Mouse (Mus musculus) neural tube, embryonic 13.5 days (tissue): ENCODE data around the gene Wfdc1. TPM values are rescaled to one million over a fixed set of nuclear protein-coding genes. Genes with fewer than 3 reads are reported as not detected.

Experiments used
- ATAC-seq: fragments of 200-750 bp; cut with Nextera tagmentation; 2 replicates; pipeline ENCODE4 v1.8.0; 2017; ENCODE audit warnings: low read depth, mild to moderate bottlenecking, moderate TSS enrichment, moderate library complexity
- H3K27ac ChIP-seq: fragments of 300-500 bp; sonication (generic); replicated peaks from 2 replicates; pipeline ENCODE4 v1.5.1; 2015; ENCODE audit warnings: moderate library complexity, mild to moderate bottlenecking, inconsistent platforms
- H3K27me3 ChIP-seq: fragments of 300-500 bp; sonication (generic); 2 replicates; pipeline ENCODE4 v1.6.1; 2015; ENCODE audit warnings: mild to moderate bottlenecking, inconsistent platforms
- H3K36me3 ChIP-seq: fragments of 300-500 bp; sonication (generic); 2 replicates; pipeline ENCODE4 v1.6.1; 2015; ENCODE audit warnings: mild to moderate bottlenecking, inconsistent platforms
- H3K4me1 ChIP-seq: fragments of 300-500 bp; sonication (generic); replicated peaks from 2 replicates; pipeline ENCODE4 v1.6.1; 2015; ENCODE audit warnings: inconsistent platforms
- H3K4me2 ChIP-seq: fragments of 300-500 bp; sonication (generic); 2 replicates; pipeline ENCODE4 v1.6.1; 2015; ENCODE audit warnings: inconsistent platforms, mild to moderate bottlenecking, moderate library complexity
- H3K4me3 ChIP-seq: fragments of 300-500 bp; sonication (generic); 2 replicates; pipeline ENCODE4 v1.5.1; 2015; ENCODE audit warnings: mild to moderate bottlenecking, inconsistent platforms
- H3K9ac ChIP-seq: fragments of 300-500 bp; sonication (generic); 2 replicates; pipeline ENCODE4 v1.6.1; 2015; ENCODE audit warnings: moderate library complexity, mild to moderate bottlenecking, inconsistent platforms
- H3K9me3 ChIP-seq: fragments of 300-500 bp; sonication (generic); 2 replicates; pipeline ENCODE4 v1.6.1; 2016; ENCODE audit warnings: inconsistent platforms
- WGBS: fragments of 180-500 bp; shearing (Covaris S2); methylation state at CpG from one replicate; pipeline ENCODE4 v1.1.7; 2015; 5-methylcytosine and 5-hydroxymethylcytosine counted together
- polyA plus RNA-seq: library from polyadenylated mRNA; unstranded; fragments of >200 nt; fragmentation: Nextera tagmentation; extraction: Ambion mirVana; gene quantifications from 2 replicates; pipeline ENCODE4 v1.2.1, GENCODE M21; 2015

The Wfdc1 gene
- polyA plus RNA-seq, 1 experiment from 2014 or later = 3.4 TPM

GRCm38 (mm10) chr8:119642960-119643359 lies 23.2 kb upstream of the Wfdc1 start:
- Histone ChIP-seq H3K4me3 (no peak overlapping the region), H3K4me2 (no peak overlapping the region), H3K4me1 (peaks cover 26% of the 10 kb centered on the region), H3K9ac (no peak overlapping the region), H3K36me3 (no peaks in the 10 kb centered on the region), H3K27me3 (no peaks in the 10 kb centered on the region), H3K9me3 (no peaks in the 10 kb centered on the region), H3K27ac (no peak overlapping the region)
- ATAC-seq = no peak
- WGBS = 87% methylated on average over 1 of the region's 1 CpGs

GRCm38 (mm10) chr8:119644429-119644960 lies 21.7 kb upstream of the Wfdc1 start:
- 0 out of 2 replicates have a peak overlapping the region, but pooled peaks have one; percentile 1 for H3K4me2 ChIP-seq
- H3K9me3 ChIP-seq = no peaks in the 10 kb centered on the region
- no peaks in the 10 kb centered on the region for H3K27me3 ChIP-seq
- peaks cover 26% of the 10 kb centered on the region for H3K4me1 ChIP-seq
- no peaks in the 10 kb centered on the region for H3K36me3 ChIP-seq
- H3K9ac ChIP-seq = no peak overlapping the region
- no peak overlapping the region for H3K4me3 ChIP-seq
- peak; percentile 65 for ATAC-seq
- peak overlapping the region; percentile 81 for H3K27ac ChIP-seq
- 57% methylated on average over 17 of the region's 17 CpGs for WGBS

- Histone ChIP-seq H3K27ac (peak overlapping the region; percentile 81), H3K9me3 (no peaks in the 10 kb centered on the region), H3K4me1 (peaks cover 23% of the 10 kb centered on the region), H3K4me2 (peak overlapping the region; percentile 1; the same call in 1 of the 2 replicates), H3K9ac (no peak overlapping the region), H3K4me3 (no peak overlapping the region), H3K36me3 (no peaks in the 10 kb centered on the region), H3K27me3 (no peaks in the 10 kb centered on the region)
- 31% methylated on average over 18 of the region's 18 CpGs for WGBS
- peak; percentile 91 for ATAC-seq
These were observed 21.1 kb upstream of the Wfdc1 start for GRCm38 (mm10) chr8:119644981-119645597.

- Histone ChIP-seq H3K27ac (no peak overlapping the region), H3K27me3 (no peaks in the 10 kb centered on the region), H3K9ac (no peak overlapping the region), H3K36me3 (no peaks in the 10 kb centered on the region), H3K4me1 (peaks cover 22% of the 10 kb centered on the region), H3K9me3 (no peaks in the 10 kb centered on the region), H3K4me3 (no peak overlapping the region), H3K4me2 (no peak overlapping the region)
- 76% methylated on average over 3 of the region's 3 CpGs for WGBS
- ATAC-seq = no peak
These were observed 20.0 kb upstream of the Wfdc1 start for GRCm38 (mm10) chr8:119646197-119646596.

- H3K9me3 ChIP-seq = no peaks in the 10 kb centered on the region
- 87% methylated on average over 7 of the region's 7 CpGs for WGBS
- H3K4me3 ChIP-seq = no peak overlapping the region
- H3K4me2 ChIP-seq = no peak overlapping the region
- H3K9ac ChIP-seq = no peak overlapping the region
- H3K36me3 ChIP-seq = no peaks in the 10 kb centered on the region
- no peak for ATAC-seq
- no peak overlapping the region for H3K27ac ChIP-seq
- H3K27me3 ChIP-seq = no peaks in the 10 kb centered on the region
- peaks cover 22% of the 10 kb centered on the region for H3K4me1 ChIP-seq
These were observed 19.3 kb upstream of the Wfdc1 start for GRCm38 (mm10) chr8:119646846-119647245.

- Histone ChIP-seq H3K27me3 (no peaks in the 10 kb centered on the region), H3K4me1 (peaks cover 10% of the 10 kb centered on the region; the same call in 1 of the 2 replicates), H3K36me3 (no peaks in the 10 kb centered on the region), H3K9ac (no peak overlapping the region), H3K4me3 (no peak overlapping the region), H3K27ac (no peak overlapping the region), H3K9me3 (no peaks in the 10 kb centered on the region), H3K4me2 (no peak overlapping the region)
- no peak for ATAC-seq
- whole genome bisulfite sequencing = 70% methylated on average over 2 of the region's 2 CpGs
These were observed 14.8 kb upstream of the Wfdc1 start for GRCm38 (mm10) chr8:119651324-119651723.

- H3K4me2 ChIP-seq = no peak overlapping the region
- H3K9ac ChIP-seq = no peak overlapping the region
- no peaks in the 10 kb centered on the region for H3K36me3 ChIP-seq
- peaks cover 23% of the 10 kb centered on the region for H3K4me1 ChIP-seq
- H3K4me3 ChIP-seq = no peak overlapping the region
- H3K27me3 ChIP-seq = no peaks in the 10 kb centered on the region
- ATAC-seq = no peak
- no peaks in the 10 kb centered on the region for H3K9me3 ChIP-seq
- 68% methylated on average over 5 of the region's 5 CpGs for WGBS
- H3K27ac ChIP-seq = no peak overlapping the region
These were observed 9.3 kb upstream of the Wfdc1 start for GRCm38 (mm10) chr8:119656709-119657464.

GRCm38 (mm10) chr8:119661081-119661480 lies 5.1 kb upstream of the Wfdc1 start:
- 0 out of 2 replicates have a peak, but pooled peaks cover 3% of the 10 kb centered on the region for H3K27me3 ChIP-seq
- peak; percentile 44 for ATAC-seq

GRCm38 (mm10) chr8:119661892-119662291 lies 4.3 kb upstream of the Wfdc1 start:
- no peak overlapping the region for H3K4me3 ChIP-seq
- H3K9ac ChIP-seq = no peak overlapping the region
- H3K36me3 ChIP-seq = no peaks in the 10 kb centered on the region
- H3K4me2 ChIP-seq = no peak overlapping the region
- H3K27ac ChIP-seq = no peak overlapping the region
- no peaks in the 10 kb centered on the region for H3K9me3 ChIP-seq
- WGBS = 67% methylated on average over 6 of the region's 6 CpGs
- peaks cover 10% of the 10 kb centered on the region; the same call in 1 of the 2 replicates for H3K27me3 ChIP-seq
- peaks cover 13% of the 10 kb centered on the region for H3K4me1 ChIP-seq
- ATAC-seq = no peak

More at GRCm38 (mm10) chr8:119661081-119661480, 5.1 kb upstream of the Wfdc1 start:
- H3K4me1 ChIP-seq = peaks cover 13% of the 10 kb centered on the region
- H3K9ac ChIP-seq = no peak overlapping the region
- H3K27ac ChIP-seq = no peak overlapping the region
- WGBS = 2% methylated on average over 9 of the region's 9 CpGs
- no peak overlapping the region for H3K4me3 ChIP-seq
- no peaks in the 10 kb centered on the region for H3K9me3 ChIP-seq
- no peaks in the 10 kb centered on the region for H3K36me3 ChIP-seq
- no peak overlapping the region for H3K4me2 ChIP-seq

GRCm38 (mm10) chr8:119663440-119663839 lies 2.7 kb upstream of the Wfdc1 start:
- no peak overlapping the region for H3K27ac ChIP-seq
- no peaks in the 10 kb centered on the region for H3K9me3 ChIP-seq
- H3K4me3 ChIP-seq = no peak overlapping the region
- no peaks in the 10 kb centered on the region for H3K36me3 ChIP-seq
- no peak overlapping the region for H3K4me2 ChIP-seq
- no peak overlapping the region for H3K9ac ChIP-seq
- peaks cover 13% of the 10 kb centered on the region for H3K4me1 ChIP-seq
- ATAC-seq = no peak
- WGBS = 65% methylated on average over 11 of the region's 11 CpGs
- peaks cover 10% of the 10 kb centered on the region; the same call in 1 of the 2 replicates for H3K27me3 ChIP-seq

- Histone ChIP-seq H3K27me3 (peaks cover 10% of the 10 kb centered on the region; the same call in 1 of the 2 replicates), H3K4me2 (no peak overlapping the region), H3K9me3 (no peaks in the 10 kb centered on the region), H3K9ac (no peak overlapping the region), H3K36me3 (no peaks in the 10 kb centered on the region), H3K4me1 (peaks cover 13% of the 10 kb centered on the region), H3K27ac (no peak overlapping the region), H3K4me3 (no peak overlapping the region)
- ATAC-seq = no peak
- 84% methylated on average over 6 of the region's 6 CpGs for WGBS
These were observed 895 bp upstream of the Wfdc1 start for GRCm38 (mm10) chr8:119665270-119665669.

- H3K9me3 ChIP-seq = no peaks in the 10 kb centered on the region
- no peak overlapping the region for H3K9ac ChIP-seq
- H3K4me2 ChIP-seq = no peak overlapping the region
- no peaks in the 10 kb centered on the region for H3K36me3 ChIP-seq
- no peak overlapping the region for H3K27ac ChIP-seq
- ATAC-seq = no peak
- no peak overlapping the region for H3K4me3 ChIP-seq
- peaks cover 7% of the 10 kb centered on the region; the same call in 1 of the 2 replicates for H3K4me1 ChIP-seq
- peaks cover 10% of the 10 kb centered on the region; the same call in 1 of the 2 replicates for H3K27me3 ChIP-seq
- 56% methylated on average over 9 of the region's 9 CpGs for WGBS
These were observed 2.3 kb downstream of the Wfdc1 start for GRCm38 (mm10) chr8:119668447-119668846.
